Mouse (Mus musculus): Measurements from ENCODE around the gene Ucn2.

Gene Ucn2

DNA sequence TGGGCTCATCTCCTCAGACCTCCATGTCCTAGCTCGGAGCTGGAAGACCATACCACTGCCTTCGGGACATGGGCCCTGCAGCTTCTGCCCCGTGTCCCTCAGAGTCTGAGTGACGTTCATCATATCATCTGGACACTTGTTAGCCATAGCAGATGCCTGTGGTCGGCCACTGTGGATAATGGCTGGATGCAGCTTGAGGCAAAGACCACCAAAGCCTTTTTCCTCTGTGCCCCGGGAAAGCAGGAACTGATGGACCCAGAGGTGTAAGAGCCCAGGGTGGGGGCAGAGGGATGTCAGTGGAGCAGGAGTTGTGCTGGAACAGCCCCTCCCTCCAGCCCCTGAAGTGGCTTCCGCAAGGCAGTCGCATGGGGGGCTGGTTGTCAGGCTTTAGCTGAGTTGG lies 45.9 kb downstream of the Ucn2 start:
- no peak for DNase-seq (ENCODE audit: low spot score)

DNA sequence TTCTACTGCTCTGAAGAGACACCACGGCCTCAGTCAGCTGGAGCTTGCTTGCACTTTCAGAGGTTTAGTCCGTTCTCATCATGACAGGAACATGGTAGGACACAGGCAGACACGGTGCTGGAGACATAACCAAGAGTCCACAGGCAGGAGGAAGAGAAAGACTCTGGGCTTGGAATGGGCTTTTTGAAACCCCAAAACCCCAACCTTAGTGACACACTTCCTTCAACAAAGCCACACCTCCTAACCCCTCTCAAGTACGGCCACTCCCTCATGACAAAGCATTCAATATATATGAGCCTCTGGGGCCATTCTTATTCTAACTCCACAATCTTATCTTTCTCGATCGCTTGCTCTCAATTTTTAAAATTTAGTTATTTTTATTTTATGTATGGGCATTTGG lies 46.6 kb downstream of the Ucn2 start:
- DNase-seq (ENCODE audit: low spot score): no peak
